Mouse (Mus musculus): ENCODE data around the gene Cd83. TPM values are rescaled to one million over a fixed set of nuclear protein-coding genes. Genes with fewer than 3 reads are reported as not detected.

Gene Cd83
- polyA plus RNA-seq, 1 experiment from 2014 or later: 4.0 TPM

Other genes with a start within 250 kb of the Cd83 start
- 21.4 and 23.1 TPM in 2 replicates for gene Mcur1, start 224.6 kb upstream of the Cd83 start, polyA plus RNA-seq (2014; fragmentation: Nextera tagmentation; extraction: Ambion mirVana)
- gene Rnf182, start 169.1 kb upstream of the Cd83 start, polyA plus RNA-seq (2014; fragmentation: Nextera tagmentation; extraction: Ambion mirVana): 2.6 TPM in 2 replicates

Data from heart, embryonic 14.5 days (tissue).